Mouse (Mus musculus) adrenal gland, adult 18-20 months (tissue): Measurements from ENCODE around the gene Errfi1. TPM values are rescaled to one million over a fixed set of nuclear protein-coding genes. Genes with fewer than 3 reads are reported as not detected.
"Not testable (repeated sequence)": the region's sequence is repeated elsewhere in the genome, so short reads cannot be mapped to it uniquely, and the experiment has no call there.

Source experiments
- DNase-seq, 2 experiments: peaks; one replicate each; pipeline ENCODE4 v3.0.0; 2021 to 2022; ENCODE audit warnings: low spot score in 2 of 2
- total RNA-seq, 2 experiments: library from RNA; stranded (reverse); gene quantifications; 1 replicate in 1 of 2; 2 replicates in 1 of 2; pipeline ENCODE4 v1.2.3; 2021

Errfi1 gene
- total RNA-seq, 2 experiments from 2014 or later: 40.7 to 53.5 TPM

- not testable (repeated sequence) for DNase-seq
Measured at GRCm38 (mm10) chr4:150874416-150874815, 20.7 kb downstream of the Errfi1 start.

GRCm38 (mm10) chr4:150875393-150875792 lies 21.7 kb downstream of the Errfi1 start:
- DNase-seq: no peak

- DNase-seq: no peak
Measured at GRCm38 (mm10) chr4:150879631-150880030, 25.9 kb downstream of the Errfi1 start.

GRCm38 (mm10) chr4:150880364-150880763 lies 26.6 kb downstream of the Errfi1 start:
- DNase-seq: no peak

GRCm38 (mm10) chr4:150882632-150883031 lies 28.9 kb downstream of the Errfi1 start:
- DNase-seq: no peak

- no peak for DNase-seq
Measured at GRCm38 (mm10) chr4:150887903-150888302, 34.2 kb downstream of the Errfi1 start.

- no peak for DNase-seq
Measured at GRCm38 (mm10) chr4:150888492-150888891, 34.8 kb downstream of the Errfi1 start.

GRCm38 (mm10) chr4:150889273-150889954 lies 35.7 kb downstream of the Errfi1 start:
- no peak for DNase-seq

GRCm38 (mm10) chr4:150889955-150890315 lies 36.2 kb downstream of the Errfi1 start:
- DNase-seq: no peak

GRCm38 (mm10) chr4:150891308-150891707 lies 37.6 kb downstream of the Errfi1 start:
- DNase-seq: no peak

- DNase-seq: no peak
Measured at GRCm38 (mm10) chr4:150894718-150895501, 41.2 kb downstream of the Errfi1 start.

- no peak for DNase-seq
Measured at GRCm38 (mm10) chr4:150896896-150897624, 43.3 kb downstream of the Errfi1 start.

- DNase-seq: peak; percentile 80 to 84
Measured at GRCm38 (mm10) chr4:150898716-150899365, 45.1 kb downstream of the Errfi1 start.

- DNase-seq: no peak
Measured at GRCm38 (mm10) chr4:150900486-150900885, 46.8 kb downstream of the Errfi1 start.

- DNase-seq: peak; percentile 84 to 85
Measured at GRCm38 (mm10) chr4:150901651-150902050, 47.9 kb downstream of the Errfi1 start.

GRCm38 (mm10) chr4:150902062-150902461 lies 48.3 kb downstream of the Errfi1 start:
- DNase-seq: no peak

- DNase-seq: no peak
Measured at GRCm38 (mm10) chr4:150903091-150903742, 49.5 kb downstream of the Errfi1 start.

GRCm38 (mm10) chr4:150907099-150907498 lies 53.4 kb downstream of the Errfi1 start:
- DNase-seq: no peak

GRCm38 (mm10) chr4:150908512-150908911 lies 54.8 kb downstream of the Errfi1 start:
- not testable (repeated sequence) for DNase-seq

GRCm38 (mm10) chr4:150909451-150910156 lies 55.9 kb downstream of the Errfi1 start:
- peak; percentile 99 to 100 for DNase-seq
